Mouse (Mus musculus) bone marrow macrophage, adult 2 months (primary cell): ENCODE results near the gene Gpc5. TPM values are rescaled to one million over a fixed set of nuclear protein-coding genes. Genes with fewer than 3 reads are reported as not detected.
A peak's percentile ranks its signal among the peaks of the same experiment; 100 is the strongest.

Experiments used
- H3K27ac ChIP-seq: 2 replicates; pipeline ENCODE4 v1.5.1; 2012; ENCODE audit warnings: low read depth, low read length; ENCODE audit not compliant: insufficient read depth
- H3K4me1 ChIP-seq: 2 replicates; pipeline ENCODE4 v1.6.1; 2012; ENCODE audit warnings: low read length; ENCODE audit not compliant: control insufficient read depth, insufficient read depth
- H3K4me3 ChIP-seq: 2 replicates; pipeline ENCODE4 v1.5.1; 2012; ENCODE audit warnings: mild to moderate bottlenecking, low read length, moderate library complexity; ENCODE audit not compliant: insufficient read depth
- CTCF ChIP-seq: IDR thresholded peaks from 2 replicates; pipeline ENCODE4 v1.5.1; 2012; ENCODE audit warnings: low read depth, mild to moderate bottlenecking, low read length, moderate library complexity
- POLR2A ChIP-seq: IDR thresholded peaks from 2 replicates; pipeline ENCODE4 v1.6.1; 2012; ENCODE audit warnings: mild to moderate bottlenecking, low read depth, low read length, borderline replicate concordance
- polyA plus RNA-seq: library from polyadenylated mRNA; stranded (reverse); fragments of >200 nt; gene quantifications from 2 replicates; pipeline ENCODE4 v1.2.4, GENCODE M21; 2012; ENCODE audit not compliant: missing spikeins, insufficient read depth, insufficient read length

Gpc5 gene
- polyA plus RNA-seq = not detected in 2 replicates

DNA sequence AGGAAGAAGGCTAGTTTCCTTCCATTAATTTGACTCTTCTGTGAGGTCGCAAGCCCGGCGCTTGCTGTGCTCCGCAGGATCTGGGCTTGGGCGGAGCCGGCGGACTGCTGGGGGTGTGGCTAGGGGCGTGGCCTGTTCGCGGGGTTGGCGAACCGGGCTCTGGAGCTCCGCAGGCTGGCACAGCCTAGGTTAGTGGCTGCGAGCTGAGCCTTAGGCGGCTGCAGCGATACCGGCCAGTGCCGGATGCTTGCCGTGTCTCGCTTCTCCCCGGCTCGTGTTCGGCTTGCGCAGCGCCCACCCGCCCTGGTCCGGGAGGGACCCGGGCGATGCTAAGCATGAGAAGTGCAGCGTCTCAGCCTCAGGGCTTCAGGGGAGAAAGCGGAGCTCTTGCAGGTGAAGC is at the start of gene Gpc5:
TSS of gene Gpc5 (plus strand) at position 135 of the 400 bp plus-strand sequence.
- no peak within 1 kb of the TSS for H3K27ac ChIP-seq
- no peaks in the 10 kb centered on the region for H3K4me1 ChIP-seq
- peak within 1 kb of the TSS; percentile 64 for H3K4me3 ChIP-seq
- TF ChIP-seq CTCF (no peak), POLR2A (no peak)

DNA sequence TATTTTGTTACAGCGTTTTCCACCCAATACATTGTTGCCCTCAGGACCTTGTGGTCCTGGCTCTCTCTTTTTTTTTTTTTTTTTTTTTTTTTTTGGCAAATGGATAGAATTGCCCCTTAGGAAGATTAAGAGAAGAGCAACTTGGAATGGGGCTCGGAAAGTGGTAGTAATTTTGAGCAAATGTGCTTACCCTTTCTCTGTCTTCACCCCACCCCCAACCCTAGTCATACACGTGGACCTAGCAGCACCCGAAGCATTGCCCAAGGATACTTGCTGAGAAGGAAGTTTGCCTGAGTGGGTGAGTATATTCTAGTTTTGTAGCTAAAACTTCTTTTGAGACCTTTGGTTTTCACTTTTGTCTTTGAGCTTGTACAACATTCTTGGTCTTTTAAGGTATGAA is 49.4 kb upstream of the Gpc5 start:
- Histone ChIP-seq H3K4me3 (peak overlapping the region; percentile 97), H3K4me1 (peaks cover 11% of the 10 kb centered on the region), H3K27ac (peak overlapping the region; percentile 91)
- no peak for TF ChIP-seq POLR2A

DNA sequence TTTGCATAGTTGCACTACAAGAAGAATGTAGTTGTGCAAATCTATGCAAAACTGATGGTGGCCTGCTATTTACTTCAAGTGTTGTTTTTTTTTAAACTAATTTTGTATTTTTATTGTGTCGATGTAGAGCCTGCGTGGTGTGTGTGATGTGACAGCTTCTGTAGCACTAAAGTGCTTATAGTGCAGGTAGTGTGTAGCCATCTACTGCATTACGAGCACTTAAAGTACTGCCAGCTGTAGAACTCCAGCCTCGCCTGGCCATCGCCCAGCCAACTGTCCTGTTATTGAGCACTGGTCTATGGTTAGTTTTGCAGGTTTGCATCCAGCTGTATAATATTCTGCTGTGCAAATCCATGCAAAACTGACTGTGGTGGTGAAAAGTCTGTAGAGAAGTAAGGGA is 48.0 kb upstream of the Gpc5 start:
- Histone ChIP-seq H3K27ac (no peak overlapping the region), H3K4me1 (peaks cover 11% of the 10 kb centered on the region), H3K4me3 (peak overlapping the region; percentile 54)
- TF ChIP-seq POLR2A = no peak
- no peak for TF ChIP-seq CTCF

DNA sequence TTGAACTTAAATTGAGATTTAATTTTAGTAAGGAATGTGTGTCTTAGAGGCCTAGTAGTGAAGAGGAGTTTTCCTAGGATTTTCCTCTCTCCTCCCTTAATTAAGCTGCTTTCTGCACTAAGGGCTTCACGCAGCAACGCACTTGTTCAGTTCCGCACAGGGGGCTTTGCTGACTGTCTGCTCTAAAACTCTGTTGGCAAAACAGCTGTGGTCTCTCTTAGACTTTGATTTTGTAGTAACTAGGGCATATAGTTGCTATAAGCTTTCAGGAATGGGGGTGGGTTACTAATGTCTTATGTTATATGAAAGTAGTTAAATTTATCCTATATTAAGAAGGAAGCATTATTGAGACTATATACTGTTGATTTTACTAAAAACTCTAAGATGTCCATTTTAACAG is 46.3 kb upstream of the Gpc5 start:
- no peak for TF ChIP-seq CTCF
- no peak for TF ChIP-seq POLR2A
- peaks cover 11% of the 10 kb centered on the region for H3K4me1 ChIP-seq
- H3K4me3 ChIP-seq = no peak overlapping the region
- no peak overlapping the region for H3K27ac ChIP-seq

DNA sequence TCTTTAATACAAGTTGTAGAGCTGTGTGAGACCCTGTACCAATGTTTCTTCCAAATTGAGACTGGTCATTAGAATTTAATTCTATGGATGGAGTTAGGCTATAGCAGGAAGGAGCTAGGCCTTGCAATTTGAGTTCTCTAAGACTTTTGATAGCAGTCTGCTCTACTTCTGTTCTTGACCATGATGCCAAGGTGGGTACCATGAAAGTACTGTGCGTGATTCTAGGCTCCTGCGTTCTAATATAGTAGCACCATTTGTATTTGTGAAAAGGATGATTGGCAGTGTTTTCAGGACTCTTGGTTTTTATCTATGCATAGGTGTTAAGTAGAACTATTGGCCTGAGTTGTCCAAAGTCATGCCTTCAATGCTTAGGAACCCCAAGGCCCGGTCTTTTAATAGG is 44.7 kb upstream of the Gpc5 start:
- TF ChIP-seq CTCF (no peak), POLR2A (no peak)
- no peak overlapping the region for H3K27ac ChIP-seq
- H3K4me1 ChIP-seq = peaks cover 11% of the 10 kb centered on the region
- H3K4me3 ChIP-seq = no peak overlapping the region

DNA sequence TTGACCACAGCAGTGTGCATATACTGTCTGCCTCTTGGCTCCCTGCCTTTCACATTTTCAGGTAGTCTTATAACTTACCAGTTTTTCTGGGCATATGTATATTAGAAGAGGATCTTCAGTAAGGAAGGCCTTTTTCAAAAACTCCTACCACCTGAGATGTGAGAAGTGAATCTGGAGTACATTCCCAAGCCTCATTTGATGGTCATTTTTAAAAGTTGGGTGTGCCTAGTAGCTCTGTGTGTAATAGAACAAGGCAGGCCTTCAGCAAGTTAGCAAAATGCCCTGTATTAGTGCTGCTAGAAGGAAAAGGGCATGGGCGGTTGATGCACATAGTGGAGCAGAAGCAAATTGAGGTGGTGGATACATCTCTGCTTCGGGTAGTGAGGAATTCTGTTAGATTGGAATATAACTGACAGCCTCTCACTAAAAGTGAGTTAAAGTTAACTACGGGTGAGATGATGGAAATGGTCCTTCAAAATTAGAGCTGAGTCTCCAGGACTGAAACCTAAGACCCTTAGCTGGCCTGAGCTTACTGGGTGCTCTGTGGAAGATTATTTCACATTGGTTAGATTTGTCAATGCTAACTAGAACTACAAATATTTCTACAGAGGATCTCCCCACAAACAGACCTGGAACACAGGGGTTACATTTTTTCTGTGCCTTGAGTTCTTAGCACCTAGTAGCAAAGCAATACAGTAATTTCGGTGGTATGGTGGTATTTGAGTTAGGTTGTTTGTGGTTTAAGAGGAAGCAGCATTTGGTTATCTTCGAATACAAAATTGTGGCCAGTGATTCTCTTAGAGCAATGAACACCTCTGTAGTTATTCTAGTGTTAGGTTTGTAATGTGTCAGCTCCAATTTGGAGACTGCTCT is 43.8 kb upstream of the Gpc5 start:
- H3K4me1 ChIP-seq = peaks cover 11% of the 10 kb centered on the region
- no peak overlapping the region for H3K4me3 ChIP-seq
- H3K27ac ChIP-seq = no peak overlapping the region
- TF ChIP-seq POLR2A (no peak), CTCF (no peak)

DNA sequence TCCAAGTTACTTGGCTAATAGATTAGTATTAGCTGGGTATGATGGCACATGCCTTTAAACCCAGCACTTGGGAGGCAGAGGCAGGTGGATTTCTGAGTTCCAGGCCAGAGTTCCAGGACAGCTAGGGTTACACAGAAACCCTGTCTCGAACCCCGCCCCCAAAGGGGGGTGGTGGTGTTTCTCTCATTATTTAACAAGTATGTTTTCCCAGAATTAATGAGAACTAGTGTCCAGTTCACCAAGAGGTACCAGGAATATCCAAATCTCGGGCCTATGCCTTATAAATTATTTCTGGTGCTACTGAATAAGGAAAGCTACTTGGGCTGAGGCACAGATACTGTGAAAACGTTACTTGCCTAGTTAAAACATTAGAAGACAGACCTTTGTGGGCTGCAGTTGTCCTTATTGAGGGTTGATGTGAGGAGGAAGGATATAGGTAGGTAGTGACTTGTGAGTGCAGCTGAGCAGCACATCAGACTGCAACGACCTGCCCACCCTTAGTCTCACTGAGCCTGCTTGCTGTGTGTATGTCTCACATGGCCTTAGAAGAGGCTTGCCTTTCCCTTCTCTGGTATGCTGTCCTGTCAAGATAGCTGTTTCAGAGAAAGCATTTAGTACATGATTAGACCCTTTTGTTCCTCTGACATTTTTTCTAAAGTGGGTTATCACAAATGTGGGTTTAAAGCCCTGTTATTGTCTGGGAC is 43.0 kb upstream of the Gpc5 start:
- H3K4me3 ChIP-seq = no peak overlapping the region
- H3K27ac ChIP-seq = no peak overlapping the region
- H3K4me1 ChIP-seq = peaks cover 8% of the 10 kb centered on the region
- no peak for TF ChIP-seq CTCF
- TF ChIP-seq POLR2A = no peak

DNA sequence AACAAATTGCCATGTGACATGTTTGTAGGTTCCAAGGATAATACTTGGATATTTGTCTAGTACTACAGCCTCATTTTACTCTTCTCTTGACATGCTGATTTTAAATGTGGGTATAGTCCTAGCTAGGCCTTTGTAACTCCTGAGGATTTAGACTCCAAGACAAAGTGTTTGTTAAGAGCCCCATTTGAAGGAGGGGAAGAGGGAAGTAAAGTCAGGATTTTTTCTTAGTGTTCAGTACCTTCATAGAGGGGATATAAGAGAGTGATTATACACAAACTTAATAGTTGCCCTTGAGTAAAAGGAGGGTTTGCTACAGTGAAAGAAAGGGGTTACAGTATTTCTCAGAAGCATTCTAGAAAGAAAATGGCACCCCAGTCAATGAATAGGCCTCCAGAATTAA is 42.2 kb upstream of the Gpc5 start:
- Histone ChIP-seq H3K4me3 (no peak overlapping the region), H3K4me1 (peaks cover 5% of the 10 kb centered on the region), H3K27ac (no peak overlapping the region)
- TF ChIP-seq CTCF (no peak), POLR2A (no peak)

DNA sequence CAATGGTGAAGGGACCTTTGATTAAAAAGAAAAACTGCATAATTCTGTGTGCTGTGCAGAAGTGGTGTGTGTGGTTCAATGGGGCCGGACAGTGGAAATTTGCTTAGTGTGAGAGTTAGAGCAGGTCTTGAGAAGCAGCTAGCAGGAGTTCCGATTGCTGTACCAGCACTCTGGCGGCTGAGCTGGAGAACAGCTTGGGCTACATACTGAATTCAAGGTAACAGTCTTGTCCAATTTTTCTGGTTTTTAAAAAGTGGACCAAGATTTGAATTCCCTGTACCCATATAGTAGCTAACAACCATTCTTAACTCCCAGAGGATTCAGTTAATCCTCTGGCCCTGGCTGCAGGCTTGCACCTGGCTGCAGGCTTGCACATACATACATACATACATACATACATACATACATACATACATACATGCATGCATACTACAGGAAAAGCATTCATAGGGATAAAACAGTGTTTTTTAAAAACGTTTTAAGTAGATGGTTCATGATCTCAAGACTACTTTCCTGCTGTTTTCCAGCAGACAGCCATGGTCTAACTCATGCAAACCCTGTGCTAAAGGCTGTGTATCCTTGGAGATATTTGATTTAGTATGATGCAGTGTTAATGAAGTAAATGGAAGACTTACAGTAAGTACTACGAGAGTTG is 40.8 kb upstream of the Gpc5 start:
- TF ChIP-seq POLR2A (no peak), CTCF (no peak)
- Histone ChIP-seq H3K27ac (no peak overlapping the region), H3K4me3 (no peak overlapping the region), H3K4me1 (peaks cover 4% of the 10 kb centered on the region)

DNA sequence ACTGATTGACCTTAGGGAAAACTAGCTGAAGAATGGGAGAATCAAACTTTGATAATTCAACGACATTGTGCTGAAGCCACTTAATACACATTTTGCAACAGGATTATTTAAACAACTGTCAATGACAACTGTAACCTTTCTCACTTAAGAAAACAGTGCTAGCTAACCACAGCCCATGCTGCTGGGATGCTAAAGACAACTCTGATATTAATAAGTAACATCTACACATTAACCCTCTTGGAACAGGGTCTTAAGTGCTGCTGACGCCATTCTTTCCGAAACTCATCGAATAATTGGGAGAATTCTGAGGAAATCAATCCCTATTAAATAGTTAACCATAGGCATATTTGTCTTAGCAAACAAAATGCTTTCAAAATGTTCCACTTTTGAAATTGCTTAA is 39.6 kb upstream of the Gpc5 start:
- TF ChIP-seq CTCF = no peak
- TF ChIP-seq POLR2A = no peak

More for the DNA sequence above, 39.6 kb upstream of the Gpc5 start:
- peaks cover 4% of the 10 kb centered on the region for H3K4me1 ChIP-seq
- H3K4me3 ChIP-seq = no peak overlapping the region
- no peak overlapping the region for H3K27ac ChIP-seq
